Mouse (Mus musculus): ENCODE results near the gene Gm20388. TPM values are rescaled to one million over a fixed set of nuclear protein-coding genes. Genes with fewer than 3 reads are reported as not detected.

The Gm20388 gene
- polyA plus RNA-seq, 1 experiment = 59.3 TPM

- TF ChIP-seq CTCF (IDR thresholded peaks at IDR 0.05; ENCODE audit: borderline replicate concordance, extremely low read depth, insufficient read depth, insufficient read length) = peak; percentile 74
- no peak for TF ChIP-seq POLR2A (IDR thresholded peaks at IDR 0.05; ENCODE audit: borderline replicate concordance, extremely low read depth, insufficient read depth, insufficient read length, poor library complexity, severe bottlenecking)
- peak; percentile 83 for DNase-seq (ENCODE audit: low read depth)
Observed at GRCm38 (mm10) chr8:120599504-120599903, 688.9 kb downstream of the Gm20388 start.

GRCm38 (mm10) chr8:120602672-120603071 lies 692.0 kb downstream of the Gm20388 start:
- TF ChIP-seq CTCF (IDR thresholded peaks at IDR 0.05; ENCODE audit: borderline replicate concordance, extremely low read depth, insufficient read depth, insufficient read length) = no peak
- no peak for TF ChIP-seq POLR2A (IDR thresholded peaks at IDR 0.05; ENCODE audit: borderline replicate concordance, extremely low read depth, insufficient read depth, insufficient read length, poor library complexity, severe bottlenecking)
- DNase-seq (ENCODE audit: low read depth) = peak; percentile 79

- TF ChIP-seq CTCF (IDR thresholded peaks at IDR 0.05; ENCODE audit: borderline replicate concordance, extremely low read depth, insufficient read depth, insufficient read length) = no peak
- no peak for TF ChIP-seq POLR2A (IDR thresholded peaks at IDR 0.05; ENCODE audit: borderline replicate concordance, extremely low read depth, insufficient read depth, insufficient read length, poor library complexity, severe bottlenecking)
- DNase-seq (ENCODE audit: low read depth) = no peak
Observed at GRCm38 (mm10) chr8:120607460-120607859, 696.8 kb downstream of the Gm20388 start.

- DNase-seq (ENCODE audit: low read depth) = peak; percentile 83
- TF ChIP-seq CTCF (IDR thresholded peaks at IDR 0.05; ENCODE audit: borderline replicate concordance, extremely low read depth, insufficient read depth, insufficient read length) (peak; percentile 82; the same call in 1 of the 2 replicates), POLR2A (IDR thresholded peaks at IDR 0.05; ENCODE audit: borderline replicate concordance, extremely low read depth, insufficient read depth, insufficient read length, poor library complexity, severe bottlenecking) (no peak)
Observed at GRCm38 (mm10) chr8:120607885-120608284, 697.2 kb downstream of the Gm20388 start.

GRCm38 (mm10) chr8:120610824-120611223 lies 700.2 kb downstream of the Gm20388 start:
- TF ChIP-seq CTCF (IDR thresholded peaks at IDR 0.05; ENCODE audit: borderline replicate concordance, extremely low read depth, insufficient read depth, insufficient read length) (no peak), POLR2A (IDR thresholded peaks at IDR 0.05; ENCODE audit: borderline replicate concordance, extremely low read depth, insufficient read depth, insufficient read length, poor library complexity, severe bottlenecking) (no peak)
- no peak for DNase-seq (ENCODE audit: low read depth)

- TF ChIP-seq POLR2A (IDR thresholded peaks at IDR 0.05; ENCODE audit: borderline replicate concordance, extremely low read depth, insufficient read depth, insufficient read length, poor library complexity, severe bottlenecking) = no peak
- no peak for TF ChIP-seq CTCF (IDR thresholded peaks at IDR 0.05; ENCODE audit: borderline replicate concordance, extremely low read depth, insufficient read depth, insufficient read length)
- no peak for DNase-seq (ENCODE audit: low read depth)
Observed at GRCm38 (mm10) chr8:120614491-120614890, 703.9 kb downstream of the Gm20388 start.

- peak; percentile 88 for DNase-seq (ENCODE audit: low read depth)
- no peak for TF ChIP-seq CTCF (IDR thresholded peaks at IDR 0.05; ENCODE audit: borderline replicate concordance, extremely low read depth, insufficient read depth, insufficient read length)
- no peak for TF ChIP-seq POLR2A (IDR thresholded peaks at IDR 0.05; ENCODE audit: borderline replicate concordance, extremely low read depth, insufficient read depth, insufficient read length, poor library complexity, severe bottlenecking)
Observed at GRCm38 (mm10) chr8:120616663-120617626, 706.3 kb downstream of the Gm20388 start.

GRCm38 (mm10) chr8:120618110-120618509 lies 707.5 kb downstream of the Gm20388 start:
- no peak for TF ChIP-seq POLR2A (IDR thresholded peaks at IDR 0.05; ENCODE audit: borderline replicate concordance, extremely low read depth, insufficient read depth, insufficient read length, poor library complexity, severe bottlenecking)
- TF ChIP-seq CTCF (IDR thresholded peaks at IDR 0.05; ENCODE audit: borderline replicate concordance, extremely low read depth, insufficient read depth, insufficient read length) = peak; percentile 92
- DNase-seq (ENCODE audit: low read depth) = peak; percentile 86

- TF ChIP-seq CTCF (IDR thresholded peaks at IDR 0.05; ENCODE audit: borderline replicate concordance, extremely low read depth, insufficient read depth, insufficient read length) (no peak), POLR2A (IDR thresholded peaks at IDR 0.05; ENCODE audit: borderline replicate concordance, extremely low read depth, insufficient read depth, insufficient read length, poor library complexity, severe bottlenecking) (no peak)
- DNase-seq (ENCODE audit: low read depth) = no peak
Observed at GRCm38 (mm10) chr8:120619235-120620180, 708.9 kb downstream of the Gm20388 start.

GRCm38 (mm10) chr8:120620441-120620840 lies 709.8 kb downstream of the Gm20388 start:
- no peak for TF ChIP-seq POLR2A (IDR thresholded peaks at IDR 0.05; ENCODE audit: borderline replicate concordance, extremely low read depth, insufficient read depth, insufficient read length, poor library complexity, severe bottlenecking)
- TF ChIP-seq CTCF (IDR thresholded peaks at IDR 0.05; ENCODE audit: borderline replicate concordance, extremely low read depth, insufficient read depth, insufficient read length) = no peak
- DNase-seq (ENCODE audit: low read depth) = no peak

GRCm38 (mm10) chr8:120622161-120622560 lies 711.5 kb downstream of the Gm20388 start:
- DNase-seq (ENCODE audit: low read depth) = no peak
- TF ChIP-seq CTCF (IDR thresholded peaks at IDR 0.05; ENCODE audit: borderline replicate concordance, extremely low read depth, insufficient read depth, insufficient read length) = no peak
- no peak for TF ChIP-seq POLR2A (IDR thresholded peaks at IDR 0.05; ENCODE audit: borderline replicate concordance, extremely low read depth, insufficient read depth, insufficient read length, poor library complexity, severe bottlenecking)

Data from brain, embryonic 14.5 days (tissue).